Mouse (Mus musculus): Measurements from ENCODE around the gene Gm18596.
"Not testable (repeated sequence)": the region's sequence is repeated elsewhere in the genome, so short reads cannot be mapped to it uniquely, and the experiment has no call there.

- not testable (repeated sequence) for TF ChIP-seq CTCF (IDR thresholded peaks at IDR 0.05; ENCODE audit: extremely low read depth, insufficient read depth, insufficient read length, insufficient replicate concordance); POLR2A (IDR thresholded peaks at IDR 0.05; ENCODE audit: low read depth, low read length)
These were observed 28.8 kb upstream of the Gm18596 start, which contains the start of gene Gm3238 for GRCm38 (mm10) chr10:77771225-77771624.

All from spleen, adult 2 months (tissue).